Mouse (Mus musculus) ovary, adult 18-20 months (tissue): ENCODE results near the gene Vmn2r53.
"Not testable (repeated sequence)": the region's sequence is repeated elsewhere in the genome, so short reads cannot be mapped to it uniquely, and the experiment has no call there.

Experiments
- DNase-seq: peaks from one replicate; pipeline ENCODE4 v3.0.0; 2022; ENCODE audit warnings: low spot score, mixed read lengths

Gene Vmn2r53

GRCm38 (mm10) chr7:12608688-12609087 is at the start of gene Vmn2r53:
Vmn2r53 (minus strand) TSS chr7:12608788.
- DNase-seq: no peak

- not testable (repeated sequence) for DNase-seq
Measured at GRCm38 (mm10) chr7:12640219-12640618, 31.6 kb upstream of the Vmn2r53 start, which contains the start of gene Vmn2r54. Vmn2r54 (minus strand) TSS chr7:12640319.
